Mouse (Mus musculus) neural tube, embryonic 14.5 days (tissue): ENCODE measurements around the gene Rb1. TPM values are rescaled to one million over a fixed set of nuclear protein-coding genes. Genes with fewer than 3 reads are reported as not detected.

Source experiments
- ATAC-seq: fragments of 200-750 bp; cut with Nextera tagmentation; 2 replicates; pipeline ENCODE4 v1.8.0; 2017; ENCODE audit warnings: low read depth, mild to moderate bottlenecking, moderate TSS enrichment, moderate library complexity
- H3K27ac ChIP-seq: fragments of 300-500 bp; sonication (generic); 2 replicates; pipeline ENCODE4 v1.5.1; 2014; ENCODE audit warnings: low read depth, mild to moderate bottlenecking, control low read depth, low read length, moderate library complexity, mixed read lengths
- H3K27me3 ChIP-seq: fragments of 300-500 bp; sonication (generic); 2 replicates; pipeline ENCODE4 v1.6.1; 2014; ENCODE audit warnings: low read length; ENCODE audit not compliant: control insufficient read depth, insufficient read depth
- H3K36me3 ChIP-seq: fragments of 300-500 bp; sonication (generic); 2 replicates; pipeline ENCODE4 v1.6.1; 2014; ENCODE audit warnings: low read length, mixed read lengths; ENCODE audit not compliant: control insufficient read depth, insufficient read depth
- H3K4me1 ChIP-seq: fragments of 300-500 bp; sonication (generic); 2 replicates; pipeline ENCODE4 v1.6.1; 2014; ENCODE audit warnings: low read length; ENCODE audit not compliant: control insufficient read depth, insufficient read depth
- H3K4me2 ChIP-seq: fragments of 300-500 bp; sonication (generic); 2 replicates; pipeline ENCODE4 v1.6.1; 2014; ENCODE audit warnings: mild to moderate bottlenecking, low read depth, low read length, control low read depth
- H3K4me3 ChIP-seq: fragments of 300-500 bp; sonication (generic); 2 replicates; pipeline ENCODE4 v1.5.1; 2014; ENCODE audit warnings: low read depth, low read length, control low read depth, mixed read lengths
- H3K9ac ChIP-seq: fragments of 300-500 bp; sonication (generic); replicated peaks from 2 replicates; pipeline ENCODE4 v1.6.1; 2014; ENCODE audit warnings: low read depth, mild to moderate bottlenecking, control low read depth, low read length, mixed read lengths
- H3K9me3 ChIP-seq: fragments of 300-500 bp; sonication (generic); 2 replicates; pipeline ENCODE4 v1.6.1; 2016; ENCODE audit warnings: low read length; ENCODE audit not compliant: control insufficient read depth
- WGBS: fragments of 180-500 bp; shearing (Covaris S2); extraction: QIAGEN DNeasy Blood & Tissue Kit; methylation state at CpG from one replicate; pipeline ENCODE4 v1.1.7; 2014; 5-methylcytosine and 5-hydroxymethylcytosine counted together
- polyA plus RNA-seq: library from polyadenylated mRNA; unstranded; fragments of >200 nt; fragmentation: Nextera tagmentation; extraction: Ambion mirVana; gene quantifications from 2 replicates; pipeline ENCODE4 v1.2.1, GENCODE M21; 2014

The Rb1 gene
- polyA plus RNA-seq, 1 experiment from 2014 or later: 33.8 TPM

GRCm38 (mm10) chr14:73172196-73173011 is 153.2 kb downstream of the Rb1 start:
- WGBS: 80% methylated on average over 12 of the region's 12 CpGs

GRCm38 (mm10) chr14:73169926-73170844 is 155.4 kb downstream of the Rb1 start:
- no peaks in the 10 kb centered on the region for H3K4me1 ChIP-seq
- no peaks in the 10 kb centered on the region for H3K9me3 ChIP-seq
- no peak overlapping the region for H3K9ac ChIP-seq
- H3K27ac ChIP-seq: no peak overlapping the region
- 89% methylated on average over 13 of the region's 13 CpGs for WGBS
- no peak for ATAC-seq
- no peak overlapping the region for H3K4me2 ChIP-seq
- H3K27me3 ChIP-seq: no peaks in the 10 kb centered on the region
- peaks cover 27% of the 10 kb centered on the region for H3K36me3 ChIP-seq
- no peak overlapping the region for H3K4me3 ChIP-seq

More at GRCm38 (mm10) chr14:73172196-73173011, 153.2 kb downstream of the Rb1 start:
- Histone ChIP-seq H3K27me3 (no peaks in the 10 kb centered on the region), H3K4me3 (no peak overlapping the region), H3K9me3 (no peaks in the 10 kb centered on the region), H3K27ac (no peak overlapping the region), H3K9ac (no peak overlapping the region), H3K36me3 (peaks cover 23% of the 10 kb centered on the region), H3K4me2 (no peak overlapping the region), H3K4me1 (no peaks in the 10 kb centered on the region)
- ATAC-seq: no peak

DNA sequence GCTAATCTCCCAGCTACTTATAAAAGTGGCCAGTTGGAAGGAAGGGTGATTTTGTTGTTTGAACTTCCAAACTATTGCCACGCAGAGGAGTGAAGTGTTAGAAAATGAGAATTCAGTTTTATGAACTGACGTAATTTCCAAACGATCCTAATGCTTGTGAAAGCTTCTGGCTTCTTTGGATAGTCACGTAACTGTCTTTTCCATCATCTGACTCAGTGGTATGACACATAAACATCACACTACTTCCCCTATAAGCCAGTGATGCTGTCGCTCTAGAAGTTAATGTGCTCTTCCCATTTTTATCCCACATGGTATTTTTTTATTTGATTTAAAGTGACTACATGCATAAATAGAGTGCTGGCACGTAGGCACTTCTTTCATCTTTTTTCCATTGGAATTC is 157.0 kb downstream of the Rb1 start:
- no peaks in the 10 kb centered on the region for H3K27me3 ChIP-seq
- H3K9me3 ChIP-seq: no peaks in the 10 kb centered on the region
- no peak overlapping the region for H3K27ac ChIP-seq
- ATAC-seq: no peak
- no peaks in the 10 kb centered on the region for H3K4me1 ChIP-seq
- WGBS: 95% methylated on average over 6 of the region's 6 CpGs
- H3K4me2 ChIP-seq: no peak overlapping the region
- peaks cover 25% of the 10 kb centered on the region for H3K36me3 ChIP-seq
- H3K9ac ChIP-seq: no peak overlapping the region
- no peak overlapping the region for H3K4me3 ChIP-seq

DNA sequence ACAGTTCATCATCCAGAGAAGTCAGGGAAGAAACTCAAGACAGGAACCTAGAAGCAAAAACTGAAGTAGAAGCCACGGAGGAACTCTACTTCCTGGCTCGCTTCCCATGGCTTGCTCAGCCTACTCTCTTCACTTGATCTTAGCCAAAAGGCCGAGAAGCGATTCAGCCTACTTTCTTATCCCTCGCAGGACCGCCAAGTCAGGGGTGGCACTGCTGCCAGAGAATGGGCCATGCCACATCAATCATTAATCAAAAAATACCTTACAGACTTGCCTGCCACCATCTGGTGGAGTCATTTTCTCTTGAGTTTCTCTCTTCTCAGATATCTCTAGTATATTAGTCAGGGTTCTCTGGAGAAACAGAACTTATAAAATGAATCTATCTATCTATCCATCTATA is 160.5 kb downstream of the Rb1 start:
- no peak overlapping the region for H3K27ac ChIP-seq
- no peaks in the 10 kb centered on the region for H3K27me3 ChIP-seq
- H3K9ac ChIP-seq: no peak overlapping the region
- ATAC-seq: no peak
- no peak overlapping the region for H3K4me3 ChIP-seq
- H3K4me2 ChIP-seq: no peak overlapping the region
- WGBS: 96% methylated on average over 6 of the region's 6 CpGs
- peaks cover 31% of the 10 kb centered on the region for H3K36me3 ChIP-seq
- H3K4me1 ChIP-seq: no peaks in the 10 kb centered on the region
- H3K9me3 ChIP-seq: no peaks in the 10 kb centered on the region

DNA sequence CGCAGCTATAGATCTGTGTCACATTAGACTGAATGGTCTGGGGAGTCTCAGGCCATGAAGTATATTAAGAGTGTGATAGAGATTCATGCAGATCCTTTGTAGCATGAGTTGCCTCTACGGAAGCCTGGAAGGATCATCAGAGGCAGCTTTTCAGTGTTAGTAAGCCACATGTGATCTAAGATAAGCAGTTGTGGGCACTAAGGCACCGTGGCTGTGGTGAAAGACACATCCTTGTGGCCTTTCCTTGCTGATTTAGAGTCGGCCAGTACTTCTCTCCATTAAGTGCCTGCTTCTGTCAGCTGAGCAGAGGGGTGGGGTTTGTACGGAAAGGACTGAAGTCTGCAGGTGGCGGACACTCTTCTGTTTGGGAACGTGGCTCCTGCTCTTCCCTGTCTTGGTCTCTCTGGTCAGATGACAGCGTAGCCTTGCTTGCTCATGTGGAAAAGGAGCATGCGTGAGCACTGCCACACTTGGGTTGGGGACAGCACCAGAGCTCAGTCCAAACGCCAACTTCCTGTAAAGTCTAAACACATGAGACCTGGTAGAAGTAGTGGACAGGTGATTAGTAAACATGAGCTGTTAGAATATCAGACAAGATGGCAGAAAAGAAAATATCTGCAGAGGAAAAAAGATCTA is 162.1 kb downstream of the Rb1 start:
- no peak overlapping the region for H3K4me3 ChIP-seq
- no peak for ATAC-seq
- 92% methylated on average over 10 of the region's 10 CpGs for WGBS
- no peaks in the 10 kb centered on the region for H3K27me3 ChIP-seq
- H3K4me1 ChIP-seq: no peaks in the 10 kb centered on the region
- H3K4me2 ChIP-seq: no peak overlapping the region
- no peak overlapping the region for H3K27ac ChIP-seq
- peaks cover 31% of the 10 kb centered on the region for H3K36me3 ChIP-seq
- H3K9me3 ChIP-seq: no peaks in the 10 kb centered on the region
- no peak overlapping the region for H3K9ac ChIP-seq

DNA sequence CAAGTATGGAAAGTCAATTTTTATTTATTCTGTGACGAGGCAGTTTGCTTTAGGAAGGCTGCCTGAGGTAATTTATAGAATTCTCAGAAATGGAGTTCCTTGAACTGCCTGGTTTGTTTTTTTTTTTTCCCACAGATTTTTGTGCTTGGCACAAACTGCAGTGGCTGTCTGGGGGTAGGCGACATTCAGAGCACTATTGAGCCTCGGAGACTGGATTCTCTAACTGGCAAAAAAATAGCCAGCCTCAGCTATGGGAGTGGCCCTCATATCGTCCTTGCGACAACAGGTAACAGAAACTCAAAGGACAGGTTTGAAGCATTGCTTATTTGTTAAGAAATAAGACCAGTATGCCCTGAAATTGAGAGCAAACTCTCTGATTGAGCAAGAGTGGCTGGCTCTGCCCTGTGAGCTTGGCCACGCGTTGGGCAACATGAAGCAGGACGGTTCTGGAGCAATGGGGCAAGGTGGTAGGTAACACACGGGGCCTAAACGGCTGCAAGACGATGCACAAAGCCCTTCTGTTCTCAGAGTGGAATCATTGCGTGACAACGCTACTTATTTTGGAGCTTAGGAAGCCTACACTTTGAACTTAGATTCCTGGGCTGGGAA is 163.3 kb downstream of the Rb1 start:
- no peak overlapping the region for H3K9ac ChIP-seq
- H3K36me3 ChIP-seq: peaks cover 25% of the 10 kb centered on the region; the same call in 1 of the 2 replicates
- ATAC-seq: no peak
- H3K4me3 ChIP-seq: no peak overlapping the region
- no peaks in the 10 kb centered on the region for H3K27me3 ChIP-seq
- H3K4me2 ChIP-seq: no peak overlapping the region
- no peaks in the 10 kb centered on the region for H3K4me1 ChIP-seq
- 92% methylated on average over 13 of the region's 13 CpGs for WGBS
- H3K9me3 ChIP-seq: no peaks in the 10 kb centered on the region
- H3K27ac ChIP-seq: no peak overlapping the region

DNA sequence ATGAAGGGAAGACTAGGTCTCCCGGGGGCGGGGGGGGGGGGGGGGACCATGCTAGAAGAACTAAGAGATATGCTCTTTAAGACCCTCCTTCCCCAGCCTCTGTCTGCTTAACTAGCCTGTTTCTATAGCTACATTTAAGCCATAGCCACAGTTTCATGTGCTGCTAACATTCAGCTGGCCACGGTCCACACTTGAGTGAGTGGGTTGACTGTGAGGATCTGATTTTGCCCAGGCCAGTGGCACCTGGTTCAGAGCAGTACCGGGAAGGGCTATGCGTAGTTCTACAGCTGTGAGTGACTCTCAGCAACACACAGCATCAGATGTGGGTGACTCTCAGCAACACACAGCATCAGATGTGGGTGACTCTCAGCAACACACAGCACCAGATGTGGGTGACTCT is 164.3 kb downstream of the Rb1 start:
- Histone ChIP-seq H3K9me3 (no peaks in the 10 kb centered on the region), H3K27ac (no peak overlapping the region), H3K4me3 (no peak overlapping the region), H3K36me3 (peaks cover 20% of the 10 kb centered on the region; the same call in 1 of the 2 replicates), H3K4me2 (no peak overlapping the region), H3K27me3 (no peaks in the 10 kb centered on the region), H3K4me1 (no peaks in the 10 kb centered on the region), H3K9ac (no peak overlapping the region)
- ATAC-seq: no peak
- WGBS: 95% methylated on average over 4 of the region's 5 CpGs

GRCm38 (mm10) chr14:73148125-73148524 is 177.5 kb downstream of the Rb1 start:
- Histone ChIP-seq H3K9ac (no peak overlapping the region), H3K27ac (no peak overlapping the region), H3K27me3 (no peaks in the 10 kb centered on the region), H3K4me1 (peaks cover 8% of the 10 kb centered on the region), H3K4me3 (no peak overlapping the region), H3K4me2 (no peak overlapping the region), H3K9me3 (no peaks in the 10 kb centered on the region), H3K36me3 (no peaks in the 10 kb centered on the region)
- ATAC-seq: no peak
- WGBS: 92% methylated on average over 3 of the region's 3 CpGs
